Mouse (Mus musculus): Measurements from ENCODE around the gene Pcp4. TPM values are rescaled to one million over a fixed set of nuclear protein-coding genes. Genes with fewer than 3 reads are reported as not detected.
A peak's percentile ranks its signal among the peaks of the same experiment; 100 is the strongest.

The Pcp4 gene
- polyA plus RNA-seq, 1 experiment from 2014 or later = 71.2 TPM

DNA sequence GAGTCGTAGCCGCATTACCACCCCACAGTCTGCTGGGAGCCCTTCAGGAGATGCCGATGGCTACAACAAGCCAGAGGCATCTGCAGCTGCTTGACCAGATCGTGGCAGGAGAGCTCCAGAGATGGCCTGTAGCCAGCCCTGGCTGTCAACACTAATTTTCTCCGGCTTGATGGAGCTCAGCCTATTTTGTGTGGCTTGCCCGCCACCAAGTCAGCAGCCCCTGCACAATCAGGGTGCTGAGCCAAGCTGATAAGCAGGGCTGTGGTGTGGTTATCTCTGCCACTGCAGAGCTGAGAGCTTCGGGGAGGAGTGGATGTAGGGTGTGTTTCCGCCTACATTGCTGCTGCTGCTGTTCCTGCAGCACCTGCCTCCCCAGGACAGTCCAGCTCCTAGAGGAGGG, 66.3 kb downstream of the Pcp4 start:
- Histone ChIP-seq H3K36me3 (ENCODE audit: control insufficient read depth, insufficient read depth, low read length) (no peaks in the 10 kb centered on the region), H3K4me1 (replicated peaks; ENCODE audit: control insufficient read depth, insufficient read depth) (no peaks in the 10 kb centered on the region), H3K27ac (replicated peaks) (no peak overlapping the region), H3K9ac (ENCODE audit: low read length) (0 out of 2 replicates have a peak overlapping the region, but pooled peaks have one; percentile 18), H3K4me2 (replicated peaks; ENCODE audit: low read depth) (no peak overlapping the region), H3K27me3 (ENCODE audit: control insufficient read depth, insufficient read depth, low read length) (no peaks in the 10 kb centered on the region), H3K4me3 (ENCODE audit: low read depth, low read length) (no peak overlapping the region), H3K9me3 (ENCODE audit: control insufficient read depth, low read length) (no peaks in the 10 kb centered on the region)
- ATAC-seq (ENCODE audit: low FRiP score, low TSS enrichment) = no peak
- no peak for DNase-seq (ENCODE audit: low spot score)
- WGBS = 45% methylated on average over 8 of the region's 8 CpGs
- TF ChIP-seq EP300 (optimal IDR thresholded peaks at IDR 0.05) (no peak), CTCF (IDR thresholded peaks at IDR 0.05; ENCODE audit: low read depth) (no peak)

DNA sequence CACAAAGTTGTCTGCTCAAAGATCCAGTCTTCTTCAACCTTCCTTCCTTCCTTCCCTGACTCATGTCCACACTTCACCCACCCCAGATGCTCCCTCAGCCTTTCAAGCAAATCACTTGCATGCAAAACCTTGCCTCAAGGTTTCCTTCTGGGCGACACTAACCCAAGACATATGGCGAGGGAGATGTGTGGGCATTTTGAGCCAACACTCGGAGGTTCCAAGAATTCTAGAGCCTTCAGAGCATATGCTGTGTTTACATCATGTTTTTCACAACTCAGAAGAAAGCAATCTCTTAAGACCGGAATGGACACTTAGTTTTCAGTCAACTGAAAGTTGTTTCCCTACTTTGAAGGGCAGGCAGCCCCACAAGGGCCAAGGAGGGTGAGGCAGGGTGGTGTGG, 67.9 kb downstream of the Pcp4 start:
- H3K27ac ChIP-seq (replicated peaks) = no peak overlapping the region
- no peaks in the 10 kb centered on the region for H3K36me3 ChIP-seq (ENCODE audit: control insufficient read depth, insufficient read depth, low read length)
- no peak for TF ChIP-seq CTCF (IDR thresholded peaks at IDR 0.05; ENCODE audit: low read depth)
- TF ChIP-seq EP300 (optimal IDR thresholded peaks at IDR 0.05) = no peak
- no peak overlapping the region for H3K9ac ChIP-seq (ENCODE audit: low read length)
- no peaks in the 10 kb centered on the region for H3K4me1 ChIP-seq (replicated peaks; ENCODE audit: control insufficient read depth, insufficient read depth)
- no peak for DNase-seq (ENCODE audit: low spot score)
- no peak overlapping the region for H3K4me3 ChIP-seq (ENCODE audit: low read depth, low read length)
- 86% methylated on average over 4 of the region's 4 CpGs for WGBS
- H3K9me3 ChIP-seq (ENCODE audit: control insufficient read depth, low read length) = no peaks in the 10 kb centered on the region
- H3K27me3 ChIP-seq (ENCODE audit: control insufficient read depth, insufficient read depth, low read length) = no peaks in the 10 kb centered on the region
- H3K4me2 ChIP-seq (replicated peaks; ENCODE audit: low read depth) = no peak overlapping the region
- no peak for ATAC-seq (ENCODE audit: low FRiP score, low TSS enrichment)

DNA sequence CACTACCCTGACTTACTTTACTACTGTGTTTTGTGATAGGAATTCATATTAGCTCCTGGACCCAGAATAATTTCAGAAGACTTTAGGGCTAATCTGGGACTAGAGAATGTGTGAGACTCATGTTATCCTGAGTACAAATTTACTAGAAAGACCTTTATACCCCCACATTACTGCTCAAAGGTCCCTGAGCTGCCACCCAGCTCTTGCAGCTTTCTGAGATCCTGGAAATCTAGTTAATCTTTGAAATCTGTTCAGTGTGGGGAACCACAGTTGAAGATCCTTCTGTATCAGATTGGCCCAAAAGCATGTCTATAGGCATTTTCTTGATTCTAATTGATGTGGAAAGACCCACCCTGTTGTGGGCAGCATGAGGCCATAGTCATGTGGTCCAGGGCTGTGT, 69.0 kb downstream of the Pcp4 start:
- Histone ChIP-seq H3K4me2 (replicated peaks; ENCODE audit: low read depth) (no peak overlapping the region), H3K9me3 (ENCODE audit: control insufficient read depth, low read length) (no peaks in the 10 kb centered on the region), H3K4me1 (replicated peaks; ENCODE audit: control insufficient read depth, insufficient read depth) (no peaks in the 10 kb centered on the region), H3K27ac (replicated peaks) (no peak overlapping the region), H3K4me3 (ENCODE audit: low read depth, low read length) (no peak overlapping the region), H3K27me3 (ENCODE audit: control insufficient read depth, insufficient read depth, low read length) (no peaks in the 10 kb centered on the region), H3K36me3 (ENCODE audit: control insufficient read depth, insufficient read depth, low read length) (no peaks in the 10 kb centered on the region), H3K9ac (ENCODE audit: low read length) (no peak overlapping the region)
- no peak for ATAC-seq (ENCODE audit: low FRiP score, low TSS enrichment)
- no peak for DNase-seq (ENCODE audit: low spot score)
- TF ChIP-seq CTCF (IDR thresholded peaks at IDR 0.05; ENCODE audit: low read depth) (no peak), EP300 (optimal IDR thresholded peaks at IDR 0.05) (no peak)

DNA sequence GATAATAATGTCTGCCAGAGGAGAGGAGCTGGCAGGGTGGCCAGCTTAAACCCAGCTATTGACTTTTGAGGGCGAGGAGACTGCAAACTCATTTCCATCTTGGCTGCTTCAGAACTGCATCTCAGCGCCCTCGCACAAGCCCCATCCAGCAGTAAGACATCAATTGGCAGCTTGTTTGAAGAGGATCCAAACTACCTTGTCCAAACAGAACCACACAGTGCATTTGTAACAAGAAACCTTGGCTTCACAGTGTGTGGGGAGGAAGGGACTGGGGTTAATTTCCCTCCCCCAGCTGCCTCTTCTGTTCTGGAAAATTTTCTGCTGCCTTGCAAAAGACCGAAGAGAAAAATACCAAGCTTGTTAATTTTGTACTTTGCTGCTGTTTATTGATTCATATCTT, 71.7 kb downstream of the Pcp4 start:
- Histone ChIP-seq H3K4me2 (replicated peaks; ENCODE audit: low read depth) (no peak overlapping the region), H3K36me3 (ENCODE audit: control insufficient read depth, insufficient read depth, low read length) (no peaks in the 10 kb centered on the region), H3K27ac (replicated peaks) (no peak overlapping the region), H3K4me3 (ENCODE audit: low read depth, low read length) (no peak overlapping the region), H3K9ac (ENCODE audit: low read length) (no peak overlapping the region), H3K9me3 (ENCODE audit: control insufficient read depth, low read length) (no peaks in the 10 kb centered on the region), H3K4me1 (replicated peaks; ENCODE audit: control insufficient read depth, insufficient read depth) (no peaks in the 10 kb centered on the region), H3K27me3 (ENCODE audit: control insufficient read depth, insufficient read depth, low read length) (no peaks in the 10 kb centered on the region)
- TF ChIP-seq EP300 (optimal IDR thresholded peaks at IDR 0.05) (no peak), CTCF (IDR thresholded peaks at IDR 0.05; ENCODE audit: low read depth) (no peak)
- ATAC-seq (ENCODE audit: low FRiP score, low TSS enrichment) = no peak
- WGBS = 35% methylated on average over 4 of the region's 4 CpGs
- DNase-seq (ENCODE audit: low spot score) = no peak

DNA sequence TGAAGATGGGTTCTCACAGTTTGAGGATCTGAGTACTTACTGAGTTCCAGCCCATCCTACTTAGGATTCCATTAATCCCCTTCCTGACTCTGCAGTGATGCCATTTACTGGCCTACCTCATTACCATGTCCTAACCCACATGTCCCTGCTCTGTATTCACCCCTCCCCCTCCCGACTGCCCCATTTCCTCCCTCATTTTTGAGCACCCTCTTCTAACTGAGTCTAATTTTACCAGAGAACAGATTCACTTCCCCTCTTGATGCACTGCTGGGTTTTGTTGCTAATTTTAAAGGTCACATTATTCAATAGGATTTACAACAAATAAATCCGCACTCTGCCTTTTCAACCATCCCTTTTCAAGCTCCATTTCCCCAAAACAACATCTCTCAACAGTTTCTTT, 73.7 kb downstream of the Pcp4 start:
- Histone ChIP-seq H3K4me3 (ENCODE audit: low read depth, low read length) (no peak overlapping the region), H3K27me3 (ENCODE audit: control insufficient read depth, insufficient read depth, low read length) (no peaks in the 10 kb centered on the region), H3K9ac (ENCODE audit: low read length) (no peak overlapping the region), H3K4me2 (replicated peaks; ENCODE audit: low read depth) (no peak overlapping the region), H3K9me3 (ENCODE audit: control insufficient read depth, low read length) (no peaks in the 10 kb centered on the region), H3K27ac (replicated peaks) (no peak overlapping the region), H3K4me1 (replicated peaks; ENCODE audit: control insufficient read depth, insufficient read depth) (no peaks in the 10 kb centered on the region), H3K36me3 (ENCODE audit: control insufficient read depth, insufficient read depth, low read length) (no peaks in the 10 kb centered on the region)
- TF ChIP-seq EP300 (optimal IDR thresholded peaks at IDR 0.05) (no peak), CTCF (IDR thresholded peaks at IDR 0.05; ENCODE audit: low read depth) (no peak)
- ATAC-seq (ENCODE audit: low FRiP score, low TSS enrichment) (no peak), DNase-seq (ENCODE audit: low spot score) (no peak)
- WGBS = 83% methylated on average over 2 of the region's 2 CpGs

DNA sequence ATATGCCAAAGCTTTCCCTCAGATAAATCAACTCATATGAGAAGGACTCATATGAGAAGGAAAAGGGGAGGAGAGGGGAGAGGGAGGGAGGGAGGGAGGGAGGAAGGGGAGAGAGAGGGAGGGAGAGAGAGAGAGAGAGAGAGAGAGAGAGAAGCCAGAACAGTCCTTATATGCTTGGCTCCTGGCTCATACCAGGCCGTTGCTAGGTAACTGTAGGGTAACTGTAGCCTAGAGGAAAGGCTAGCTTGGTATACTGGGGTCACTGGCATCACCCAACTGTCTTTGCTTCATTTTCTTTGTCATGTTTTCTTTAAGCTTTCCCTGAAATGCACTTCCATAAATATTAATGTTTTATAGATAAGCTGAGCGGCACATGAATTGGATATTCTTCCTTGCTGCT, 85.3 kb downstream of the Pcp4 start:
- DNase-seq (ENCODE audit: low spot score) (no peak), ATAC-seq (ENCODE audit: low FRiP score, low TSS enrichment) (no peak)
- 71% methylated on average over 2 of the region's 2 CpGs for WGBS
- Histone ChIP-seq H3K27ac (replicated peaks) (no peak overlapping the region), H3K9ac (ENCODE audit: low read length) (no peak overlapping the region), H3K4me3 (ENCODE audit: low read depth, low read length) (no peak overlapping the region), H3K4me1 (replicated peaks; ENCODE audit: control insufficient read depth, insufficient read depth) (no peaks in the 10 kb centered on the region), H3K9me3 (ENCODE audit: control insufficient read depth, low read length) (no peaks in the 10 kb centered on the region), H3K4me2 (replicated peaks; ENCODE audit: low read depth) (no peak overlapping the region), H3K27me3 (ENCODE audit: control insufficient read depth, insufficient read depth, low read length) (no peaks in the 10 kb centered on the region), H3K36me3 (ENCODE audit: control insufficient read depth, insufficient read depth, low read length) (no peaks in the 10 kb centered on the region)
- TF ChIP-seq EP300 (optimal IDR thresholded peaks at IDR 0.05) (no peak), CTCF (IDR thresholded peaks at IDR 0.05; ENCODE audit: low read depth) (no peak)
